Mouse (Mus musculus) liver, embryonic 15.5 days (tissue): ENCODE measurements at regions not wholly inside any gene's neighbourhood (a gene's known extent, or its start where the extent isn't known, plus 50 kb on each side); places are given as distances from the start of the nearest gene placed in this dataset.

ENCODE experiments used
- ATAC-seq: fragments of 200-750 bp; cut with Nextera tagmentation; 2 replicates; pipeline ENCODE4 v1.8.0; 2017; ENCODE audit warnings: moderate number of reproducible peaks, mild to moderate bottlenecking, moderate library complexity; ENCODE audit not compliant: insufficient read depth
- H3K27ac ChIP-seq: fragments of 300-500 bp; sonication (generic); replicated peaks from 2 replicates; pipeline ENCODE4 v1.5.1; 2015; ENCODE audit warnings: mild to moderate bottlenecking, inconsistent platforms
- H3K27me3 ChIP-seq: fragments of 300-500 bp; sonication (generic); 2 replicates; pipeline ENCODE4 v1.6.1; 2015; ENCODE audit warnings: mild to moderate bottlenecking, inconsistent platforms
- H3K36me3 ChIP-seq: fragments of 300-500 bp; sonication (generic); replicated peaks from 2 replicates; pipeline ENCODE4 v1.6.1; 2015; ENCODE audit warnings: moderate library complexity, mild to moderate bottlenecking, inconsistent platforms
- H3K4me1 ChIP-seq: fragments of 300-500 bp; sonication (generic); replicated peaks from 2 replicates; pipeline ENCODE4 v1.6.1; 2015; ENCODE audit warnings: inconsistent platforms
- H3K4me2 ChIP-seq: fragments of 300-500 bp; sonication (generic); 2 replicates; pipeline ENCODE4 v1.6.1; 2015; ENCODE audit warnings: moderate library complexity, mild to moderate bottlenecking, inconsistent platforms
- H3K4me3 ChIP-seq: fragments of 300-500 bp; sonication (generic); replicated peaks from 2 replicates; pipeline ENCODE4 v1.5.1; 2015; ENCODE audit warnings: mild to moderate bottlenecking, inconsistent platforms
- H3K9ac ChIP-seq: fragments of 300-500 bp; sonication (generic); 2 replicates; pipeline ENCODE4 v1.6.1; 2015; ENCODE audit warnings: moderate library complexity, mild to moderate bottlenecking, inconsistent platforms
- H3K9me3 ChIP-seq: fragments of 300-500 bp; sonication (generic); replicated peaks from 2 replicates; pipeline ENCODE4 v1.6.1; 2016; ENCODE audit warnings: inconsistent platforms
- WGBS: fragments of 180-500 bp; shearing (Covaris S2); methylation state at CpG from one replicate; pipeline ENCODE4 v1.1.7; 2015; ENCODE audit warnings: mixed read lengths; ENCODE audit not compliant: insufficient replicate concordance; 5-methylcytosine and 5-hydroxymethylcytosine counted together

DNA sequence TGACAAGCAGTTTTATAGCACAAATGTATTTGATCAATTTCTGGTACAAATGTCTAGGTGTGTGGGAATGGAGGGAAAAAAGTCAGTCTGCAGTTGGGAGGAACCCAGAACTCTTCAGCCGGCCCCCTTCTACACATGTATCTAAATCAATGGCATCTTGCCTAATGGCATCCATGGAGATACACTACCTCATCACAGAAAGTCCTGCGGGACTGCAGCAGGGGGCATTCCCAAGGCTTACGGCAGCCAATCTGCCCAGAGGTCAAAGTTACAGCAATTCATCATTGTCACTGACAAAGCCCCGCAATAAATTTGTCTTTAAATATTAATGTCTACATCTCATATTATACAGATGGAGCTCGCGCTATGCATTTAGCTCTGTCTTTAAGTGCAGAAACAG is 135.7 kb upstream of the Arhgap5 start:
- Histone ChIP-seq H3K36me3 (no peaks in the 10 kb centered on the region), H3K4me3 (no peak overlapping the region), H3K9ac (no peak overlapping the region), H3K27ac (no peak overlapping the region), H3K4me1 (no peaks in the 10 kb centered on the region), H3K9me3 (no peaks in the 10 kb centered on the region), H3K4me2 (no peak overlapping the region), H3K27me3 (no peaks in the 10 kb centered on the region)
- WGBS: 76% methylated on average over 6 of the region's 6 CpGs
- no peak for ATAC-seq

DNA sequence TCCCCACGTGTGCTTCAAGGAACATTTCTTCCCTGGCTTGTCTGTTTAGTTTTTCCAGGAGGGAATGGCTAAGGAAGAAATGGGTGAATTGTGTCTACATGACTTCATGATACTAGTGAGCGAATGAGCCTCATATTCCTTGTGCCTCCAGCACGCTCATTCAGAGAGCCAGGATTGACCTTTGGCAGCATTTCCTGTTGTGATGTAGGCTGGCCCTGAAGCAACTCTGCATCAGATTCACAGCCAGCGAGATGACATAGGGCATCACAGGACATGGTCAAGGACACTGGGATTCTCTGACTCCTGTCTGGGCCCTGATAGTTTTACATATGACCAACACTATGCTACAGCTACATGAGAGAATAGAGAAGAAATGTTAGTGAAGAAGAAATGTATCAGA is 135.3 kb upstream of the Arhgap5 start:
- ATAC-seq: no peak
- no peaks in the 10 kb centered on the region for H3K36me3 ChIP-seq
- H3K4me2 ChIP-seq: no peak overlapping the region
- H3K27ac ChIP-seq: no peak overlapping the region
- H3K27me3 ChIP-seq: no peaks in the 10 kb centered on the region
- no peaks in the 10 kb centered on the region for H3K9me3 ChIP-seq
- no peaks in the 10 kb centered on the region for H3K4me1 ChIP-seq
- WGBS: 63% methylated on average over 4 of the region's 4 CpGs
- no peak overlapping the region for H3K4me3 ChIP-seq
- no peak overlapping the region for H3K9ac ChIP-seq

GRCm38 (mm10) chr12:52370153-52370710 is 133.5 kb upstream of the Arhgap5 start:
- WGBS: 64% methylated on average over 12 of the region's 12 CpGs

GRCm38 (mm10) chr12:52375116-52375515 is 128.7 kb upstream of the Arhgap5 start:
- H3K9ac ChIP-seq: no peak overlapping the region
- no peak overlapping the region for H3K27ac ChIP-seq
- WGBS: 76% methylated on average over 4 of the region's 4 CpGs
- H3K9me3 ChIP-seq: no peaks in the 10 kb centered on the region
- no peaks in the 10 kb centered on the region for H3K4me1 ChIP-seq
- no peak overlapping the region for H3K4me3 ChIP-seq
- no peak overlapping the region for H3K4me2 ChIP-seq
- no peak for ATAC-seq
- H3K36me3 ChIP-seq: no peaks in the 10 kb centered on the region
- no peaks in the 10 kb centered on the region for H3K27me3 ChIP-seq

More at GRCm38 (mm10) chr12:52370153-52370710, 133.5 kb upstream of the Arhgap5 start:
- Histone ChIP-seq H3K36me3 (no peaks in the 10 kb centered on the region), H3K9me3 (no peaks in the 10 kb centered on the region), H3K4me1 (no peaks in the 10 kb centered on the region), H3K27me3 (no peaks in the 10 kb centered on the region), H3K9ac (no peak overlapping the region), H3K27ac (no peak overlapping the region), H3K4me3 (no peak overlapping the region), H3K4me2 (no peak overlapping the region)
- ATAC-seq: no peak

GRCm38 (mm10) chr12:52376692-52377462 is 126.9 kb upstream of the Arhgap5 start:
- H3K36me3 ChIP-seq: no peaks in the 10 kb centered on the region
- ATAC-seq: no peak
- H3K9me3 ChIP-seq: no peaks in the 10 kb centered on the region
- no peaks in the 10 kb centered on the region for H3K4me1 ChIP-seq
- H3K27ac ChIP-seq: no peak overlapping the region
- no peaks in the 10 kb centered on the region for H3K27me3 ChIP-seq
- H3K4me2 ChIP-seq: no peak overlapping the region
- H3K9ac ChIP-seq: no peak overlapping the region
- whole genome bisulfite sequencing: 57% methylated on average over 10 of the region's 10 CpGs
- H3K4me3 ChIP-seq: no peak overlapping the region

GRCm38 (mm10) chr12:52377463-52377848 is 126.3 kb upstream of the Arhgap5 start:
- H3K4me2 ChIP-seq: no peak overlapping the region
- no peaks in the 10 kb centered on the region for H3K27me3 ChIP-seq
- ATAC-seq: no peak
- no peak overlapping the region for H3K4me3 ChIP-seq
- WGBS: 52% methylated on average over 2 of the region's 2 CpGs
- H3K4me1 ChIP-seq: no peaks in the 10 kb centered on the region; the same call in 1 of the 2 replicates
- no peaks in the 10 kb centered on the region for H3K9me3 ChIP-seq
- no peak overlapping the region for H3K27ac ChIP-seq
- no peaks in the 10 kb centered on the region for H3K36me3 ChIP-seq
- H3K9ac ChIP-seq: no peak overlapping the region

GRCm38 (mm10) chr12:52379245-52379644 is 124.5 kb upstream of the Arhgap5 start:
- Histone ChIP-seq H3K9me3 (no peaks in the 10 kb centered on the region), H3K36me3 (no peaks in the 10 kb centered on the region), H3K4me3 (no peak overlapping the region), H3K4me1 (no peaks in the 10 kb centered on the region; the same call in 1 of the 2 replicates), H3K27ac (no peak overlapping the region), H3K4me2 (no peak overlapping the region), H3K9ac (no peak overlapping the region), H3K27me3 (no peaks in the 10 kb centered on the region)
- 67% methylated on average over 4 of the region's 4 CpGs for WGBS
- no peak for ATAC-seq

GRCm38 (mm10) chr12:52379960-52380359 is 123.8 kb upstream of the Arhgap5 start:
- no peak overlapping the region for H3K27ac ChIP-seq
- no peaks in the 10 kb centered on the region; the same call in 1 of the 2 replicates for H3K4me1 ChIP-seq
- ATAC-seq: no peak
- no peak overlapping the region for H3K9ac ChIP-seq
- no peaks in the 10 kb centered on the region for H3K36me3 ChIP-seq
- H3K4me2 ChIP-seq: no peak overlapping the region
- no peak overlapping the region for H3K4me3 ChIP-seq
- H3K9me3 ChIP-seq: no peaks in the 10 kb centered on the region
- no peaks in the 10 kb centered on the region for H3K27me3 ChIP-seq
- WGBS: 65% methylated on average over 5 of the region's 5 CpGs

DNA sequence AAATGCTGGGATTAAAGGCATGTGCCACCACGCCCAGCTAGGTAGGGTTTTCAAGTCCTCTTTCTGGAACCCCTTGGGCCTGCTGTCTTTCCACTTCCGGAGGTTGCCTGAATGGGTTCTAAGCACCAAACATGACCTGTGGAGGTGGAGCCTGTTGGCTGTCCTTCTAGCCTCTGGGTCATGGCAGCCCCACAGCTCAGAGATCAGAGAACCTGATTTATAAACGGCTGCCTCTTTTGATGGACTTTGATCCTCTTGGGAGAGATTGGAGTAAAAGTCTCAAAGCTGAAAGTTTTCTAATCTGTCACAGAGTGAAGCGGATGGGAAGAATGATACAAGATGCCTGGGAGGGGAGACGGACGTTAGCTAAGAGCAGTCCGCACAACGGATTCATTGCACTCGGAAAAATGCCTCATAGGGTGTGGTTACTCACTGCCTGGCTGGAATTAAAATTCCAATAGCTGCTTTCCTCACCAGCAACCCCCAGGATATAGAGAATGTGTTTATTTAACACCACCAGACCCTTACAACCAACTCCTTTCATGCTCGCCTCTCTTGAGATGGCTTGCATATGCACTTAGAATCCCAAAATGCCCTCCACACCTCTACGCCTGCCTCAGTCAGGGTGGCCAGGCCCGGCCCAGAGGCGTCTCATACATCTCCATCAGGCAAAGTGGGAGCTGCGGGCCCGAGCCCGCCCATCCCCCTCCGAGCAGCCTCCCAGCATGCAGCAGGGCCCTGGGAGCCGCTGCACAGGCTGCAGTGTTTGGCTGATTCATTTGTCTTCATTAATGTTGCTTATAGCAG is 122.4 kb upstream of the Arhgap5 start:
- H3K27ac ChIP-seq: no peak overlapping the region
- no peaks in the 10 kb centered on the region for H3K27me3 ChIP-seq
- no peaks in the 10 kb centered on the region for H3K9me3 ChIP-seq
- no peak overlapping the region for H3K4me3 ChIP-seq
- no peaks in the 10 kb centered on the region; the same call in 1 of the 2 replicates for H3K4me1 ChIP-seq
- no peaks in the 10 kb centered on the region for H3K36me3 ChIP-seq
- WGBS: 62% methylated on average over 18 of the region's 18 CpGs
- no peak overlapping the region for H3K9ac ChIP-seq
- ATAC-seq: no peak
- H3K4me2 ChIP-seq: no peak overlapping the region

DNA sequence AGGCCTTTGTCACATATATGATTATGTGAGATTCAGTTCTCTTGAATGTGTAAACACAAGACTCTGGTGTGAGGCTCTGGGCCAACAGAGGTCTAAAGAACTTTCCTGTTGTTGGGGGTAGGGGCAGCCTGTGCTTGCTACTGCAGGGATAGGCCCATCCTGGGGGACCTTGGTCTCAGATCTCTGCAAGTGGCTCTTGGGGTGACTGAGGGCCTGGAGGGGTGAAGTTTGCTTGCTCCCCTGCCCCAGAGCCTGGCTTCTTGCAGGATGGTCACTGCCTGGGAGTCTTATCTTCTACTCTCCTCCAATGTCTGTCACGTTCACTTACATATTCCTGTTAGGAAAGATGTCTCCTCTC is 121.8 kb upstream of the Arhgap5 start:
- Histone ChIP-seq H3K9me3 (no peaks in the 10 kb centered on the region), H3K9ac (no peak overlapping the region), H3K4me2 (no peak overlapping the region), H3K27me3 (no peaks in the 10 kb centered on the region), H3K27ac (no peak overlapping the region), H3K4me1 (no peaks in the 10 kb centered on the region; the same call in 1 of the 2 replicates), H3K36me3 (no peaks in the 10 kb centered on the region), H3K4me3 (no peak overlapping the region)
- WGBS: 65% methylated on average over 1 of the region's 1 CpGs
- no peak for ATAC-seq

DNA sequence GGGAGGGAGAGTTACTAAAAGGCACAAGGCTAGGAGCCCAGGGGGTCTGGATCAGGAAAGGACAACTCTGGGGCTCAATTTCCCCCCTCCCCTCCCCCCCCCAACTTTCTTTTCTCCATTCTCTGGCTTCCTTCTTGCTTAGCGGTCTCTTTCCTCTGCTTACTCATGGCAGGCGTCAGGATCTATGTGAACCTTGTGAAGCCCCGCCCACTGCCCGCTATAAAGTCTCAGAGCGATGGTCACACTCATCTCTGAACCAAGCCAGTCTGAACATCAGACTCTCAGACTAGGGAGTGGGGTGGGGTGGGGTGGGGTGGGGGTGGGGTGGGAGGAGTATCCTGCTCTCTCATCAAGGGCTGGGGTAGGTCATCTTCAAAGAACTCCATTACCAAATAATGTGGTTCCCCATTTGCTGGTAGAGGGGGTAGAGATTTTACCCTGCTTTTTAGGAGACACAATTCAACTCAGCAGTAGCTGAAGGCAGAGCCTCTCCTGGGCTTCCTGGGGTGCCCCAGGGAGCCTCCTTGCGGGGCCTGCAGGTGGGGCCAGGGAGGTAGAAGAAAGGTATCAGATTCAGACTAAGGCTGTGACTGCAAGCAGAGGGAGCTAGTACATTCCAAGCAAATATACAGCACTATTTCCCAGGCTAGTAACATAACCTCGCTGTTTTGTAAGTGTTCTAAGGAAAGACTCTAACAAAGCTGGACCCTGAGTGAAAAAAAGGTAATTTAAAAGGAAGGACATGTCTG is 120.8 kb upstream of the Arhgap5 start:
- H3K4me1 ChIP-seq: no peaks in the 10 kb centered on the region; the same call in 1 of the 2 replicates
- H3K4me3 ChIP-seq: no peak overlapping the region
- H3K9ac ChIP-seq: no peak overlapping the region
- 12% methylated on average over 7 of the region's 7 CpGs for WGBS
- no peaks in the 10 kb centered on the region for H3K36me3 ChIP-seq
- no peaks in the 10 kb centered on the region for H3K9me3 ChIP-seq
- H3K27ac ChIP-seq: no peak overlapping the region
- no peak for ATAC-seq
- no peaks in the 10 kb centered on the region for H3K27me3 ChIP-seq
- peak overlapping the region; percentile 7; the same call in 1 of the 2 replicates for H3K4me2 ChIP-seq
